Mouse (Mus musculus) embryonic facial prominence, embryonic 11.5 days (tissue): ENCODE data around the gene Dnali1. TPM values are rescaled to one million over a fixed set of nuclear protein-coding genes. Genes with fewer than 3 reads are reported as not detected.

Experiments used
- ATAC-seq: fragments of 200-750 bp; cut with Nextera tagmentation; replicated peaks from 2 replicates; pipeline ENCODE4 v1.8.0; 2017; ENCODE audit warnings: low read depth; ENCODE audit not compliant: insufficient number of reproducible peaks, low FRiP score, low TSS enrichment
- DNase-seq: peaks from one replicate; pipeline ENCODE4 v3.0.0-alpha.2; 2015; ENCODE audit warnings: low spot score
- H3K27ac ChIP-seq: fragments of 300-500 bp; sonication (generic); replicated peaks from 2 replicates; pipeline ENCODE4 v1.5.1; 2014; ENCODE audit warnings: mild to moderate bottlenecking, low read depth, low read length, control low read depth
- H3K27me3 ChIP-seq: fragments of 300-500 bp; sonication (generic); 2 replicates; pipeline ENCODE4 v1.6.1; 2014; ENCODE audit warnings: mild to moderate bottlenecking, low read length, moderate library complexity, mixed read lengths; ENCODE audit not compliant: control insufficient read depth, insufficient read depth
- H3K36me3 ChIP-seq: fragments of 300-500 bp; sonication (generic); replicated peaks from 2 replicates; pipeline ENCODE4 v1.6.1; 2014; ENCODE audit warnings: low read depth, mild to moderate bottlenecking, low read length, moderate library complexity, mixed read lengths; ENCODE audit not compliant: control insufficient read depth, insufficient read depth
- H3K4me1 ChIP-seq: fragments of 300-500 bp; sonication (generic); 2 replicates; pipeline ENCODE4 v1.6.1; 2014; ENCODE audit warnings: low read length, mixed read lengths; ENCODE audit not compliant: control insufficient read depth, insufficient read depth
- H3K4me2 ChIP-seq: fragments of 300-500 bp; sonication (generic); 2 replicates; pipeline ENCODE4 v1.6.1; 2014; ENCODE audit warnings: low read depth, mild to moderate bottlenecking, control low read depth, low read length, moderate library complexity
- H3K4me3 ChIP-seq: fragments of 300-500 bp; sonication (generic); 2 replicates; pipeline ENCODE4 v1.5.1; 2014; ENCODE audit warnings: low read depth, low read length, control low read depth
- H3K9ac ChIP-seq: fragments of 300-500 bp; sonication (generic); replicated peaks from 2 replicates; pipeline ENCODE4 v1.6.1; 2014; ENCODE audit warnings: mild to moderate bottlenecking, control low read depth, low read length
- H3K9me3 ChIP-seq: fragments of 300-500 bp; sonication (generic); replicated peaks from 2 replicates; pipeline ENCODE4 v1.6.1; 2016; ENCODE audit warnings: mild to moderate bottlenecking, low read length, inconsistent platforms, mixed read lengths; ENCODE audit not compliant: control insufficient read depth
- WGBS: fragments of 180-500 bp; shearing (Covaris S2); extraction: QIAGEN DNeasy Blood & Tissue Kit; methylation state at CpG from one replicate; pipeline ENCODE4 v1.1.7; 2014; 5-methylcytosine and 5-hydroxymethylcytosine counted together
- polyA plus RNA-seq: library from polyadenylated mRNA; unstranded; fragments of >200 nt; fragmentation: Nextera tagmentation; extraction: Ambion mirVana; gene quantifications from 2 replicates; pipeline ENCODE4 v1.2.1, GENCODE M21; 2014

Dnali1 gene
- polyA plus RNA-seq, 1 experiment from 2014 or later = 0.35 TPM

- ATAC-seq = no peak
- H3K27me3 ChIP-seq = no peaks in the 10 kb centered on the region
- no peak for DNase-seq
- H3K9me3 ChIP-seq = no peaks in the 10 kb centered on the region
- peaks cover 8% of the 10 kb centered on the region for H3K36me3 ChIP-seq
- 93% methylated on average over 5 of the region's 5 CpGs for WGBS
- H3K4me1 ChIP-seq = no peaks in the 10 kb centered on the region
- H3K27ac ChIP-seq = no peak overlapping the region
- no peak overlapping the region for H3K9ac ChIP-seq
- H3K4me3 ChIP-seq = no peak overlapping the region
- H3K4me2 ChIP-seq = no peak overlapping the region
Observed at GRCm38 (mm10) chr4:125093031-125093430, 27.5 kb upstream of the Dnali1 start.

- Histone ChIP-seq H3K36me3 (peaks cover 2% of the 10 kb centered on the region; the same call in 1 of the 2 replicates), H3K9ac (peak overlapping the region; percentile 96), H3K9me3 (no peaks in the 10 kb centered on the region), H3K27ac (peak overlapping the region; percentile 92), H3K27me3 (no peaks in the 10 kb centered on the region), H3K4me3 (peak overlapping the region; percentile 82), H3K4me1 (no peaks in the 10 kb centered on the region; the same call in 1 of the 2 replicates), H3K4me2 (peak overlapping the region; percentile 56)
- peak; percentile 78 for DNase-seq
- ATAC-seq = peak; percentile 85
- WGBS = under 1% methylated on average over 44 of the region's 45 CpGs
Observed at GRCm38 (mm10) chr4:125085346-125085841, 19.9 kb upstream of the Dnali1 start.

GRCm38 (mm10) chr4:125084403-125085345, 19.2 kb upstream of the Dnali1 start, which contains the start of gene Meaf6:
Meaf6 (plus strand) TSS chr4:125085134.
- H3K27me3 ChIP-seq = no peaks in the 10 kb centered on the region
- peak within 1 kb of the TSS; percentile 92 for H3K27ac ChIP-seq
- no peaks in the 10 kb centered on the region for H3K9me3 ChIP-seq
- WGBS = 1% methylated on average over 63 of the region's 63 CpGs
- no peaks in the 10 kb centered on the region; the same call in 1 of the 2 replicates for H3K4me1 ChIP-seq
- DNase-seq (peak; percentile 90), ATAC-seq (peak; percentile 84)
- peak within 1 kb of the TSS; percentile 56 for H3K4me2 ChIP-seq
- peak within 1 kb of the TSS; percentile 96 for H3K9ac ChIP-seq
- H3K36me3 ChIP-seq = no peaks in the 10 kb centered on the region; the same call in 1 of the 2 replicates
- peak within 1 kb of the TSS; percentile 82 for H3K4me3 ChIP-seq

GRCm38 (mm10) chr4:125078698-125079097, 13.2 kb upstream of the Dnali1 start:
- H3K9ac ChIP-seq = no peak overlapping the region
- WGBS = 94% methylated on average over 2 of the region's 2 CpGs
- DNase-seq (no peak), ATAC-seq (no peak)
- no peak overlapping the region for H3K27ac ChIP-seq
- H3K4me1 ChIP-seq = no peaks in the 10 kb centered on the region
- no peaks in the 10 kb centered on the region; the same call in none of the 2 replicates for H3K36me3 ChIP-seq
- H3K27me3 ChIP-seq = no peaks in the 10 kb centered on the region
- H3K9me3 ChIP-seq = no peaks in the 10 kb centered on the region
- no peak overlapping the region for H3K4me3 ChIP-seq
- no peak overlapping the region for H3K4me2 ChIP-seq

- 92% methylated on average over 2 of the region's 2 CpGs for WGBS
- Histone ChIP-seq H3K4me3 (no peak overlapping the region), H3K36me3 (peaks cover 2% of the 10 kb centered on the region), H3K4me1 (no peaks in the 10 kb centered on the region), H3K27me3 (no peaks in the 10 kb centered on the region), H3K4me2 (no peak overlapping the region), H3K9me3 (no peaks in the 10 kb centered on the region), H3K9ac (no peak overlapping the region), H3K27ac (no peak overlapping the region)
- no peak for DNase-seq
- ATAC-seq = no peak
Observed at GRCm38 (mm10) chr4:125077700-125078099, 12.2 kb upstream of the Dnali1 start.

- 1% methylated on average over 78 of the region's 78 CpGs for WGBS
- H3K36me3 ChIP-seq = peaks cover 9% of the 10 kb centered on the region; the same call in 1 of the 2 replicates
Observed at GRCm38 (mm10) chr4:125066490-125067370, 1.2 kb upstream of the Dnali1 start, which contains the start of gene Snip1. Snip1 (plus strand) TSS chr4:125066672.

GRCm38 (mm10) chr4:125063829-125064228, 1.7 kb downstream of the Dnali1 start:
- no peak for ATAC-seq
- WGBS = 73% methylated on average over 8 of the region's 8 CpGs

More at GRCm38 (mm10) chr4:125066490-125067370, 1.2 kb upstream of the Dnali1 start, which contains the start of gene Snip1:
- ATAC-seq (peak; percentile 81), DNase-seq (peak; percentile 98)
- H3K27me3 ChIP-seq = no peaks in the 10 kb centered on the region
- H3K9ac ChIP-seq = peak within 1 kb of the TSS; percentile 84
- H3K27ac ChIP-seq = peak within 1 kb of the TSS; percentile 56; the same call in 1 of the 2 replicates
- peak within 1 kb of the TSS; percentile 99 for H3K4me3 ChIP-seq
- H3K9me3 ChIP-seq = no peaks in the 10 kb centered on the region
- H3K4me2 ChIP-seq = peak within 1 kb of the TSS; percentile 83
- H3K4me1 ChIP-seq = no peaks in the 10 kb centered on the region

More at GRCm38 (mm10) chr4:125063829-125064228, 1.7 kb downstream of the Dnali1 start:
- Histone ChIP-seq H3K9ac (no peak overlapping the region), H3K4me1 (no peaks in the 10 kb centered on the region), H3K27ac (no peak overlapping the region), H3K4me3 (no peak overlapping the region), H3K4me2 (no peak overlapping the region), H3K36me3 (peaks cover 2% of the 10 kb centered on the region; the same call in 1 of the 2 replicates), H3K27me3 (no peaks in the 10 kb centered on the region), H3K9me3 (no peaks in the 10 kb centered on the region)
- DNase-seq = no peak
